ENCODE assay signal across 8 mouse cellular contexts in genomic region chr13:37509352-37509851, GRCm38 (mm10).
DNase-seq lines count a peak whose midpoint lies in the region; ATAC-seq and TF ChIP-seq lines count a peak whose summit lies in the region.

No protein-coding gene starts in this region.

- no peaks in the 10 kb centered on the region for H3K9me3 ChIP-seq in midbrain, embryonic 10.5 days (replicated peaks)
- H3K9me3 ChIP-seq in midbrain, embryonic 15.5 days, result no peaks in the 10 kb centered on the region
- no peaks in the 10 kb centered on the region for H3K9me3 ChIP-seq in forebrain, embryonic 16.5 days (ENCODE audit: control insufficient read depth, low read length)
- no peaks in the 10 kb centered on the region for H3K9me3 ChIP-seq in intestine, postnatal 0 days (ENCODE audit: control insufficient read depth)

- H3K9ac ChIP-seq in midbrain, embryonic 15.5 days, result no peak overlapping the region
- H3K9ac ChIP-seq in forebrain, embryonic 16.5 days (replicated peaks; ENCODE audit: low read depth, low read length), result no peak overlapping the region
- no peak overlapping the region for H3K9ac ChIP-seq in intestine, postnatal 0 days (ENCODE audit: low read depth, low read length)

- TF ChIP-seq CTCF in intestine, postnatal 0 days (IDR thresholded peaks at IDR 0.05; ENCODE audit: low read depth), result no peak

- H3K4me1 ChIP-seq in midbrain, embryonic 10.5 days, result peaks cover 49% of the 10 kb centered on the region
- peaks cover 18% of the 10 kb centered on the region for H3K4me1 ChIP-seq in midbrain, embryonic 15.5 days
- peaks cover 24% of the 10 kb centered on the region for H3K4me1 ChIP-seq in forebrain, embryonic 16.5 days (replicated peaks; ENCODE audit: control insufficient read depth, insufficient read depth, low read length)
- H3K4me1 ChIP-seq in intestine, postnatal 0 days (replicated peaks; ENCODE audit: control insufficient read depth, insufficient read depth, low read length), result peaks cover 7% of the 10 kb centered on the region

- no peak overlapping the region for H3K4me3 ChIP-seq in midbrain, embryonic 10.5 days
- no peak overlapping the region for H3K4me3 ChIP-seq in midbrain, embryonic 15.5 days
- H3K4me3 ChIP-seq in forebrain, embryonic 16.5 days (replicated peaks; ENCODE audit: low read length), result no peak overlapping the region
- no peak overlapping the region for H3K4me3 ChIP-seq in intestine, postnatal 0 days (ENCODE audit: low read depth, low read length)

- peak; percentile 28 for DNase-seq in midbrain, embryonic 10.5 days (ENCODE audit: low spot score)
- DNase-seq in lung, postnatal 36 days, result peak; percentile 86
- DNase-seq in layer of hippocampus, adult 18-20 months (ENCODE audit: low spot score in 2 of 2), result no peak
- no peak for DNase-seq in Muller cell, postnatal 12 days (ENCODE audit: inconsistent ontology term)
- DNase-seq in right cerebral cortex, postnatal 36 days (ENCODE audit: low spot score in 2 of 2), result no peak

- ATAC-seq in midbrain, embryonic 15.5 days (replicated peaks), result no peak
- ATAC-seq in forebrain, embryonic 16.5 days, result peak; percentile 7; the same call in 1 of the 2 replicates
- ATAC-seq in intestine, postnatal 0 days, result peak; percentile 79

- H3K27me3 ChIP-seq in midbrain, embryonic 10.5 days (ENCODE audit: low read depth, poor library complexity, severe bottlenecking), result peaks cover 58% of the 10 kb centered on the region
- no peaks in the 10 kb centered on the region for H3K27me3 ChIP-seq in midbrain, embryonic 15.5 days (replicated peaks)
- no peaks in the 10 kb centered on the region for H3K27me3 ChIP-seq in forebrain, embryonic 16.5 days (replicated peaks; ENCODE audit: control insufficient read depth, insufficient read depth, low read length)
- no peaks in the 10 kb centered on the region for H3K27me3 ChIP-seq in intestine, postnatal 0 days (replicated peaks; ENCODE audit: control insufficient read depth, insufficient read depth, low read length)

- 36% methylated on average over 12 of the region's 12 CpGs for WGBS in midbrain, embryonic 10.5 days
- WGBS in midbrain, embryonic 15.5 days, result 24% methylated on average over 12 of the region's 12 CpGs
- WGBS in forebrain, embryonic 16.5 days, result 41% methylated on average over 12 of the region's 12 CpGs
- WGBS in intestine, postnatal 0 days, result 3% methylated on average over 12 of the region's 12 CpGs

- no peak overlapping the region for H3K4me2 ChIP-seq in midbrain, embryonic 15.5 days
- no peak overlapping the region for H3K4me2 ChIP-seq in forebrain, embryonic 16.5 days (ENCODE audit: low read length)
- peak overlapping the region; percentile 35 for H3K4me2 ChIP-seq in intestine, postnatal 0 days (replicated peaks; ENCODE audit: low read depth)

- H3K27ac ChIP-seq in midbrain, embryonic 10.5 days (replicated peaks), result peak overlapping the region; percentile 59
- no peak overlapping the region for H3K27ac ChIP-seq in midbrain, embryonic 15.5 days
- no peak overlapping the region for H3K27ac ChIP-seq in forebrain, embryonic 16.5 days (ENCODE audit: low read length)
- H3K27ac ChIP-seq in intestine, postnatal 0 days (ENCODE audit: low read depth, low read length), result peak overlapping the region; percentile 73

- H3K36me3 ChIP-seq in midbrain, embryonic 10.5 days, result no peaks in the 10 kb centered on the region
- H3K36me3 ChIP-seq in midbrain, embryonic 15.5 days (replicated peaks), result no peaks in the 10 kb centered on the region
- no peaks in the 10 kb centered on the region for H3K36me3 ChIP-seq in forebrain, embryonic 16.5 days (ENCODE audit: control insufficient read depth, insufficient read depth)
- H3K36me3 ChIP-seq in intestine, postnatal 0 days (ENCODE audit: control insufficient read depth, insufficient read depth), result no peaks in the 10 kb centered on the region

Comparison
In these comparisons a context has a peak if more than half of its experiments do, and no peak if none do; other contexts are left out.
1. H3K27ac ChIP-seq: peak in midbrain, embryonic 10.5 days (single experiment) and intestine, postnatal 0 days (single experiment); none in midbrain, embryonic 15.5 days (single experiment) and forebrain, embryonic 16.5 days (single experiment).
2. DNase-seq: peak in midbrain, embryonic 10.5 days (single experiment) and lung, postnatal 36 days (single experiment); none in layer of hippocampus, adult 18-20 months (0 of 2), Muller cell, postnatal 12 days (single experiment) and right cerebral cortex, postnatal 36 days (0 of 2).